Mouse (Mus musculus): ENCODE data around the gene Fez1. TPM values are rescaled to one million over a fixed set of nuclear protein-coding genes. Genes with fewer than 3 reads are reported as not detected.
A peak's percentile ranks its signal among the peaks of the same experiment; 100 is the strongest.

Gene Fez1
- total and polyA plus RNA-seq, 2 experiments from 2014 or later = 300 to 464 TPM

DNA sequence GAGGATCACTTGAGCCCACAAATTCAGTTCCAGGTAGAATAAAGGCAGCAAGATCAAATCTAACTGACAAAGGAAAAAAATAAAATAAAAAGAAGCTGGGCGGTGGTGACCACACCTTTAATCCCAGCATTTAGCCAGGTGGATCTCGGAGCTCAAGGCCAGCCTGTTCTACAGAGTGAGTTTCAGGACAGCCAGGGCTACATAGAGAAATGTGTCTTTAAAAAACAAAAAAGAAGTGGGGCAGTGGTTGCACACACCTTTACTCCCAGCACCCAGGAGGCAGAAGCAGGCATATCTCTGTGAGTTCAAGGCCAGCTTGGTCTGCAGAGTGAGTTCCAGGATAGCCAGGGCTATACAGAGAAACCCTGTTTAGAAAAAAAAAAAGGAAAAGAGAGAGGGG lies 19.7 kb upstream of the Fez1 start:
- WGBS = 87% methylated on average over 2 of the region's 2 CpGs
- no peak for TF ChIP-seq CTCF (IDR thresholded peaks at IDR 0.05; ENCODE audit: low read depth)
- Histone ChIP-seq H3K9ac (replicated peaks; ENCODE audit: low read length) (no peak overlapping the region), H3K9me3 (ENCODE audit: low read length) (no peaks in the 10 kb centered on the region), H3K27ac (no peak overlapping the region), H3K4me2 (ENCODE audit: low read depth, low read length) (no peak overlapping the region), H3K4me3 (ENCODE audit: low read length) (no peak overlapping the region), H3K27me3 (ENCODE audit: insufficient read depth, low read length) (no peaks in the 10 kb centered on the region), H3K36me3 (ENCODE audit: insufficient read depth, low read length) (no peaks in the 10 kb centered on the region), H3K4me1 (ENCODE audit: insufficient read depth, low read length) (no peaks in the 10 kb centered on the region)
- DNase-seq (ENCODE audit: low spot score) = no peak
- ATAC-seq = no peak

DNA sequence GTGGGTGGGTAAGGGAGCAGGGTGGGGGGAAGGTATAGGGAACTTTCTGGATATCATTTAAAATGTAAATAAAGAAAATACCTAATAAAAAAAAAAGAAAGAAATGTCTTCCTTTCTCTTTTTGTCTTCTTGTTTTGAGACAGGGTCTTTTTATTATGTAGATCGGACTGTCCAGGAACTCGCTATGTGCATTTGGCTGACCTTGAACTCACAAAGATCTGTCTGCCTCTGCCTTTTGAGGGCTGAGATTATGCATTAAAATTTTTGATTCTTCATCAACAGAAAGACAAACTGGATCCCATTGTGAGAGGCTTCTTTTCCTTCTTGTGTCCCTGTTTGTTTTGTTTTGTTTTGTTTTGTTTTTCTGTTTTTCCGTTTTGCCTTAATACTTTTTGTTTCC lies 18.7 kb upstream of the Fez1 start:
- DNase-seq (ENCODE audit: low spot score) = no peak

DNA sequence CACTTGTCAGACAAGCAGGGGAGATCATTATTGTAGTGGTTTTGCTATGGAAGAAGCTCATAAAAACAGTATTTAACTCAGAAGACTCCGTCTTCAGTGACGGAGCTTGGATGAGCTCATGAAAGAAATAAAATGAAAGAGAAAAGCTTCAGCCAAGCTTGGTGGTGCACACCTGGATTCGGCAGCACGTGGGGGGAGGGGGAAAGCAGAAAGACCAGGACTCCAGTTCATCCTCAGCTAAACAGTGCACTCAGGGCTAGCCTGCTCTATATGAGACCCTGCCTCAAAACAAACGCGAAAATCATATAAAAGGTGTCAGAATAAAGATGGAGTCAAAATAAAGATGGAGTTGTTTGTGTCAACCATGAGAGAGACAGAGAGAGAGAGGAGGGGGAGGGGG lies 18.3 kb upstream of the Fez1 start:
- ATAC-seq = no peak
- Histone ChIP-seq H3K27ac (no peak overlapping the region), H3K4me1 (ENCODE audit: insufficient read depth, low read length) (no peaks in the 10 kb centered on the region), H3K9me3 (ENCODE audit: low read length) (no peaks in the 10 kb centered on the region), H3K27me3 (ENCODE audit: insufficient read depth, low read length) (no peaks in the 10 kb centered on the region), H3K36me3 (ENCODE audit: insufficient read depth, low read length) (no peaks in the 10 kb centered on the region), H3K4me2 (ENCODE audit: low read depth, low read length) (no peak overlapping the region), H3K9ac (replicated peaks; ENCODE audit: low read length) (no peak overlapping the region), H3K4me3 (ENCODE audit: low read length) (no peak overlapping the region)
- WGBS = 80% methylated on average over 6 of the region's 6 CpGs
- DNase-seq (ENCODE audit: low spot score) = no peak
- no peak for TF ChIP-seq CTCF (IDR thresholded peaks at IDR 0.05; ENCODE audit: low read depth)

More for the DNA sequence above, 18.7 kb upstream of the Fez1 start:
- TF ChIP-seq CTCF (IDR thresholded peaks at IDR 0.05; ENCODE audit: low read depth) = no peak
- no peak overlapping the region for H3K4me2 ChIP-seq (ENCODE audit: low read depth, low read length)
- no peaks in the 10 kb centered on the region for H3K36me3 ChIP-seq (ENCODE audit: insufficient read depth, low read length)
- H3K9ac ChIP-seq (replicated peaks; ENCODE audit: low read length) = no peak overlapping the region
- no peaks in the 10 kb centered on the region for H3K9me3 ChIP-seq (ENCODE audit: low read length)
- no peak for ATAC-seq
- H3K27me3 ChIP-seq (ENCODE audit: insufficient read depth, low read length) = no peaks in the 10 kb centered on the region
- 78% methylated on average over 3 of the region's 3 CpGs for WGBS
- H3K4me1 ChIP-seq (ENCODE audit: insufficient read depth, low read length) = no peaks in the 10 kb centered on the region
- H3K27ac ChIP-seq = no peak overlapping the region
- no peak overlapping the region for H3K4me3 ChIP-seq (ENCODE audit: low read length)

DNA sequence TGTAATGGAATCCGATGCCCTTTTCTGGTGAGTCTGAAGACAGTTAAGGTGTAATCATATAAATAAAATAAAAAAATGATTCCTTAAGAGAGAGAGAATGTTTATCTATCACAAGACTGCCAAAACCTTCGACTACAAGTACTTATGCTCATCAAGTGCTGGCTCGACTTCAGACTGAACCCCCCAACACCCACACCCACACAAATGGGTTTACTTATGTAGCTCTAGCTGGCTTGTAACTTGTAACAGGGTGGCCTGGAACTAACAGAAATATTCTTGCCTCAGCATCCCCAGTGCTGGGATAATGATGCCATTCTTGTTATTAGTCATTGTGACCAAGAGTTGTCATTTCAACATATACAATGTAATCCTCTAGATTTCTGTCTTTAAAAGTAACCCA lies 17.7 kb upstream of the Fez1 start:
- H3K27ac ChIP-seq = no peak overlapping the region
- no peaks in the 10 kb centered on the region for H3K4me1 ChIP-seq (ENCODE audit: insufficient read depth, low read length)
- H3K4me3 ChIP-seq (ENCODE audit: low read length) = no peak overlapping the region
- H3K36me3 ChIP-seq (ENCODE audit: insufficient read depth, low read length) = no peaks in the 10 kb centered on the region
- no peaks in the 10 kb centered on the region for H3K27me3 ChIP-seq (ENCODE audit: insufficient read depth, low read length)
- H3K9ac ChIP-seq (replicated peaks; ENCODE audit: low read length) = no peak overlapping the region
- no peak for TF ChIP-seq CTCF (IDR thresholded peaks at IDR 0.05; ENCODE audit: low read depth)
- DNase-seq (ENCODE audit: low spot score) (no peak), ATAC-seq (no peak)
- H3K9me3 ChIP-seq (ENCODE audit: low read length) = no peaks in the 10 kb centered on the region
- WGBS = 90% methylated on average over 3 of the region's 3 CpGs
- H3K4me2 ChIP-seq (ENCODE audit: low read depth, low read length) = no peak overlapping the region

DNA sequence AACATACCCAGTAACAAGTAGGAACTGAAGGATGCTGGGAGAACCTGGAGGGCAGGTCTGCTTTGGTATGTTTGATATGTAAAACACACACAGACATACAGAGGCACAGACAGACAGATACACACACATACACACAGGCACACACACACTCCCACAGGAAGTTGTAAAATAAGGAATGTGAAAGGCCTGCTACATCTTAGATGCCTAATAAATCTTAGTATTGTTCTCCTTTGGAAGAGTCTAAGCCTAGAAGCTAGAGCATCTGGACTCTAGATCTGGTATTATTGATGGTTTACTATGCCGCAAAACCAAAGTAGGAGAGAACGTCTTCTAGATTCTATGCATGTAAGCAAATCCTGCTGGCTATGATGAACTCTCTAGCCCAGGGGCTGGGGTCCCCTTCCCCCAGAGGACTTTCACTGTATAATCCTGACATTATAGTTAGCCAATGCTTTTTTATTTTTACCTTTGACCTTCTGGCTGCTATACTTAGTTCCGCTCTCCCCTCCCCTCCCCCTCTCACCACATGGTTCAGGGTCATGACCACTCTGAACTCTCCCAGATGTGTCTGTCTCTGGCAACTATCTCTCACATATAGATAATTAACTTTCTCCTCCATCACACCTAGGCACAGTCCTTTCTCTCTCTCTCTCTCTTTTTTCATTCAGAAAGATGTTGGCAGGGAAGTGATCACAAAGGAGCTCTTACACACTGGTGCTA lies 16.2 kb upstream of the Fez1 start:
- no peak for ATAC-seq
- Histone ChIP-seq H3K36me3 (ENCODE audit: insufficient read depth, low read length) (no peaks in the 10 kb centered on the region), H3K27ac (no peak overlapping the region), H3K4me1 (ENCODE audit: insufficient read depth, low read length) (no peaks in the 10 kb centered on the region), H3K4me3 (ENCODE audit: low read length) (no peak overlapping the region), H3K4me2 (ENCODE audit: low read depth, low read length) (no peak overlapping the region), H3K9ac (replicated peaks; ENCODE audit: low read length) (no peak overlapping the region), H3K9me3 (ENCODE audit: low read length) (no peaks in the 10 kb centered on the region), H3K27me3 (ENCODE audit: insufficient read depth, low read length) (no peaks in the 10 kb centered on the region)
- no peak for TF ChIP-seq CTCF (IDR thresholded peaks at IDR 0.05; ENCODE audit: low read depth)
- 95% methylated on average over 3 of the region's 3 CpGs for WGBS
- DNase-seq (ENCODE audit: low spot score) = no peak

DNA sequence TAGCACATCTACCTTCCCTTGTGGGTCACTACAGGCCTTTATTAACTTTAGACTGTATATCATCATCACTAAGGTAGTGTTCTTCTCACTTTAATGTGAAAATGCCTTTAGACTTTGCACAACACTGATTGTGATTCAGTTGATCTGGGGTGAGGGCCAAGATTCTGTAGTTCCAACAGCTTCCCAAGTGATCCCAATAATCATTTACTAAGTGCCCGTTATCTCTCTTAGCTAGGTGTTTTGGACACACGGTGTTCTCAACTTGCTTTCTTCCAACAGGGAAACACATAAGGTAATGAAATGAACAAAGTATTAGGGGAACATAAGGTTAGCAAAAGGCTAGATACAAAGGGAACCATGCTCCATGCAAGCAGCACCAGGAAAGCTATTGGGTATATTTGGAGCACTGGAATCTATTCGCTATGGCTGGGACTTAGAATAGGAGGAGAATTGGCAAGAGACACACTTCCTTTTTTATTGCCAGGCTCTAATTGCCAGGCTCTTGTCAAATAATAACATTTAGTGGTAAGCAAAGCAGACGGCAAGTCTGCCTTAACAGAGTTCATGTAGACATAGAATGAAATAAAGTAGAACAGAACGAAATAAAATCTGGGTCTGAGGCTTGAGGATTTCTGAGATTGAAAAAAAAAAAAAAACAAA lies 13.4 kb upstream of the Fez1 start:
- Histone ChIP-seq H3K36me3 (ENCODE audit: insufficient read depth, low read length) (no peaks in the 10 kb centered on the region), H3K4me1 (ENCODE audit: insufficient read depth, low read length) (no peaks in the 10 kb centered on the region), H3K4me2 (ENCODE audit: low read depth, low read length) (no peak overlapping the region), H3K27ac (no peak overlapping the region), H3K4me3 (ENCODE audit: low read length) (no peak overlapping the region), H3K27me3 (ENCODE audit: insufficient read depth, low read length) (no peaks in the 10 kb centered on the region), H3K9ac (replicated peaks; ENCODE audit: low read length) (no peak overlapping the region), H3K9me3 (ENCODE audit: low read length) (no peaks in the 10 kb centered on the region)
- 76% methylated on average over 5 of the region's 5 CpGs for WGBS
- no peak for TF ChIP-seq CTCF (IDR thresholded peaks at IDR 0.05; ENCODE audit: low read depth)
- ATAC-seq (no peak), DNase-seq (ENCODE audit: low spot score) (no peak)

DNA sequence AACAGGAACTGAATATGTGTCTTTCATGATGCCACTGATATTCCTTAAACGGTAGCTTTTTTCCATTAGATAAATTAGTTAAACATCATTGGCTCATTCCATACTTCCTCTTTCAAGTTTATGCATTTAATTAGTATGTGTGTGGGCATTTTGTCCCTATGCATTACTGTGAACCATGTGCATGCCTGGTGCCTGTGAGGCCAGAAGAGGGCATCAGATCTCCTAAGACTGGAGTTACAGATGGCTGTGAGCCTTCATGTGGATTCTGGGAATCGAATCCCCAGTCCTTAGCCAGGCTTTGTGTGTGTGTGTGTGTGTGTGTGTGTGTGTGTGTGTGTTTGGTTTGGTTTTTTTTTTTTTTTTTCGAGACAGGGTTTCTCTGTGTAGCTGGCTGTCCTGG lies 7.2 kb upstream of the Fez1 start:
- ATAC-seq = no peak
- no peak for DNase-seq (ENCODE audit: low spot score)

More for the DNA sequence above, 7.2 kb upstream of the Fez1 start:
- H3K36me3 ChIP-seq (ENCODE audit: insufficient read depth, low read length) = no peaks in the 10 kb centered on the region
- no peaks in the 10 kb centered on the region for H3K27me3 ChIP-seq (ENCODE audit: insufficient read depth, low read length)
- no peaks in the 10 kb centered on the region for H3K4me1 ChIP-seq (ENCODE audit: insufficient read depth, low read length)
- TF ChIP-seq CTCF (IDR thresholded peaks at IDR 0.05; ENCODE audit: low read depth) = peak; percentile 41
- 76% methylated on average over 3 of the region's 3 CpGs for WGBS
- no peak overlapping the region for H3K9ac ChIP-seq (replicated peaks; ENCODE audit: low read length)
- no peaks in the 10 kb centered on the region for H3K9me3 ChIP-seq (ENCODE audit: low read length)
- no peak overlapping the region for H3K27ac ChIP-seq
- H3K4me2 ChIP-seq (ENCODE audit: low read depth, low read length) = no peak overlapping the region
- H3K4me3 ChIP-seq (ENCODE audit: low read length) = no peak overlapping the region

Measured in hindbrain, postnatal 0 days (tissue).